Mouse (Mus musculus): ENCODE data around the gene Olfr1055. TPM values are rescaled to one million over a fixed set of nuclear protein-coding genes. Genes with fewer than 3 reads are reported as not detected.
"Not testable (repeated sequence)": the region's sequence is repeated elsewhere in the genome, so short reads cannot be mapped to it uniquely, and the experiment has no call there.

Olfr1055 gene
- not detected for total RNA-seq (2021)

- intact Hi-C loops (cut with DNase I): no loop called here
- DNase-seq: no peak
These were observed at the start of gene Olfr1055 for GRCm38 (mm10) chr2:86350184-86350583. Gene Olfr1055, minus strand, starts transcription at chr2:86350284.

- DNase-seq: no peak
- intact Hi-C loops (cut with DNase I): no loop called here
These were observed 45.0 kb upstream of the Olfr1055 start for GRCm38 (mm10) chr2:86395114-86395513.

- DNase-seq; intact Hi-C loops (cut with DNase I): not testable (repeated sequence)
These were observed 38.4 kb upstream of the Olfr1055 start, which contains the start of gene Olfr1058 for GRCm38 (mm10) chr2:86388461-86388860. Gene Olfr1058, minus strand, starts transcription at chr2:86388561.

GRCm38 (mm10) chr2:86378293-86378692 is 28.2 kb upstream of the Olfr1055 start, which contains the start of gene Olfr1057:
Gene Olfr1057, minus strand, starts transcription at chr2:86378393.
- intact Hi-C loops (cut with DNase I): no loop called here
- DNase-seq: no peak

- intact Hi-C loops (cut with DNase I); DNase-seq: not testable (repeated sequence)
These were observed 16.3 kb upstream of the Olfr1055 start for GRCm38 (mm10) chr2:86366342-86366741.

- DNase-seq: no peak
- intact Hi-C loops (cut with DNase I): no loop called here
These were observed 12.3 kb upstream of the Olfr1055 start, which contains the start of gene Olfr1056 for GRCm38 (mm10) chr2:86362369-86362768. Gene Olfr1056, minus strand, starts transcription at chr2:86362469.

GRCm38 (mm10) chr2:86351751-86352150 is 1.7 kb upstream of the Olfr1055 start:
- intact Hi-C loops (cut with DNase I); DNase-seq: not testable (repeated sequence)

- DNase-seq: no peak
- intact Hi-C loops (cut with DNase I): no loop called here
These were observed 14.8 kb downstream of the Olfr1055 start, which contains the start of gene Olfr1054 for GRCm38 (mm10) chr2:86335333-86335732. Gene Olfr1054, minus strand, starts transcription at chr2:86335433.

- intact Hi-C loops (cut with DNase I): no loop called here
- no peak for DNase-seq
These were observed 34.9 kb downstream of the Olfr1055 start, which contains the start of gene Olfr1053 for GRCm38 (mm10) chr2:86315184-86315583. Gene Olfr1053, minus strand, starts transcription at chr2:86315284.

Other genes with a start within 250 kb of the Olfr1055 start
- not detected for gene Olfr1039, start 214.4 kb downstream of the Olfr1055 start, total RNA-seq (2021)
- not detected for gene Olfr1040, start 203.6 kb downstream of the Olfr1055 start, total RNA-seq (2021)
- gene Olfr1042, start 188.4 kb downstream of the Olfr1055 start, total RNA-seq (2021): not detected
- gene Olfr1043, start 182.8 kb downstream of the Olfr1055 start, total RNA-seq (2021): not detected
- gene Olfr1044, start 172.5 kb downstream of the Olfr1055 start, total RNA-seq (2021): not detected
- not detected for gene Olfr52, start 164.6 kb downstream of the Olfr1055 start, total RNA-seq (2021)
- gene Olfr1045, start 147.3 kb downstream of the Olfr1055 start, total RNA-seq (2021): not detected
- not detected for gene Olfr1046, start 131.0 kb downstream of the Olfr1055 start, total RNA-seq (2021)
- not detected for gene Olfr1047, start 118.9 kb downstream of the Olfr1055 start, total RNA-seq (2021)
- not detected for gene Olfr1048, start 110.0 kb downstream of the Olfr1055 start, total RNA-seq (2021)
- not detected for gene Olfr1049, start 92.0 kb downstream of the Olfr1055 start, total RNA-seq (2021)
- not detected for gene Olfr1051, start 71.2 kb downstream of the Olfr1055 start, total RNA-seq (2021)
- gene Olfr1052, start 57.8 kb downstream of the Olfr1055 start, total RNA-seq (2021): not detected
- gene Olfr1053, start 35.0 kb downstream of the Olfr1055 start, total RNA-seq (2021): not detected
- gene Olfr1054, start 14.9 kb downstream of the Olfr1055 start, total RNA-seq (2021): not detected
- not detected for gene Olfr1056, start 12.2 kb upstream of the Olfr1055 start, total RNA-seq (2021)
- gene Olfr1057, start 28.1 kb upstream of the Olfr1055 start, total RNA-seq (2021): not detected
- not detected for gene Olfr1058, start 38.3 kb upstream of the Olfr1055 start, total RNA-seq (2021)
- not detected for gene Olfr1061, start 63.8 kb upstream of the Olfr1055 start, total RNA-seq (2021)
- gene Olfr1062, start 76.5 kb upstream of the Olfr1055 start, total RNA-seq (2021): not detected
- not detected for gene Olfr1065, start 100.3 kb upstream of the Olfr1055 start, total RNA-seq (2021)
- gene Olfr1066, start 106.0 kb upstream of the Olfr1055 start, total RNA-seq (2021): not detected
- gene Olfr228, start 137.1 kb upstream of the Olfr1055 start, total RNA-seq (2021): not detected
- not detected for gene Olfr1076, start 158.2 kb upstream of the Olfr1055 start, total RNA-seq (2021)
- gene Olfr1079, start 192.2 kb upstream of the Olfr1055 start, total RNA-seq (2021): not detected
- not detected for gene Olfr1080, start 208.0 kb upstream of the Olfr1055 start, total RNA-seq (2021)
- not detected for gene Olfr1082, start 248.7 kb upstream of the Olfr1055 start, total RNA-seq (2021)